Mouse (Mus musculus): ENCODE results near the gene Ccr4. TPM values are rescaled to one million over a fixed set of nuclear protein-coding genes. Genes with fewer than 3 reads are reported as not detected.
A peak's percentile ranks its signal among the peaks of the same experiment; 100 is the strongest.

The Ccr4 gene
- total RNA-seq (2021), result not detected
- polyA plus RNA-seq (2012; rRNA removed), result not detected in 2 replicates
- long read RNA-seq, result 0 reads

DNA sequence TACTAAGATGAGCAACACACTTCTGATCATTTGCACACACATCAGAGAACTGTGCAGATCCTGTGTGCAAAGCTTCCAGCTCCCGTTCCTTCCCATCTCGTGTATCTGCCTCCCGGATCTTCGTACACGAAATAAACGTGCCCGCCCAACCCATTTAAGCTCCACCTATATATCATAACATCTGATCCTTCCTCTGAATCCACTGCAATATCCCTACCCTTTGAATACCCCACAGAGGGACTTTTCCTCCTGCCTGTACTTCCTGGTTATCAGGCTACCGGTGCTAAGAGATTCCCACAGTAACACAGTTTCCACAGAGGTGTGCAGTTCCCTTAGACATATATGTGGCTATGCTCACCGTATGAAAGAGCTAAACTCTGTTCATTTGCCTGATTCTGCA lies at the start of gene Ccr4:
Gene Ccr4 (minus strand): TSS at position 101 of the 400 bp plus-strand sequence.
- DNase-seq, result no peak

GRCm38 (mm10) chr9:114553828-114554227 lies 49.1 kb upstream of the Ccr4 start:
- DNase-seq, result no peak

DNA sequence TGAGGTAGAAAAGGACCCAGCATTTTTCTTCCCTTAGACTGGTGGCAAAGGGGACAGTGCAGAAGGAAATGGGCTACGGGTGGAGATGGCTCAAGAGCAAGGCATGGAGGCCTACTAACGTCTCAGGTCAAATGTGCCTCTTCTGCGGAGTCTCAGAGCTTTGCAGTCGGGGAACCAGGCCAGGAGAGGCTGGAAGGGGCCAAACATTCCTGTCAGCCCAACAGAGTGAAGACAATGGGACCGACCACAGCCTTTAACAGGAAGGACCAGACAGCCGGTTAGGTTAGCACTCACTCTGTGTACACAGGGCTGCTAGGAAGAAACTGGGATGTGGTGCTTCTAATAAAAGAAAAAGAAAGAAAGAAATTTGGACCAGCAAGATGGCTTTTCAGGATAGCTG lies 45.3 kb upstream of the Ccr4 start:
- no peak for DNase-seq

DNA sequence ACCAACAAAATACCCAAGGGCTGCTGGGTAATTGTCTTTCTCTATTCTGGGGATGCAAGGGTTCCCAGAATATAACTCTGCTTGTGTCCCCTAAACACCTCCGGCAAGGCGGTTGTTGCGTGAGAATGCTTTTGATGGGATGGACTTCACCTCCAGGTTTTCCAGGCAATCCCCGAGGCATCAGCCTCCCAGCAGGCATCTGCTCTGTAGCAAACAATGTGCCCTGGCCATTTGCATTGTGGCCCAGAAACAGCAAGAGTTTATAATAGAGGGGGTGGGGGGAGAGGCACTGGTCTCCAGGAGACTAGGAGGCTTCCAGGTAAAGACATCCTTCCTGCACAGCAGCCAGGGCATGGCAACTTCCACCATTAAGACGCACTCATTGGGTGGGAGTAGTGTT lies 44.4 kb upstream of the Ccr4 start:
- no peak for DNase-seq

- no peak for DNase-seq
Measured at GRCm38 (mm10) chr9:114548496-114548895, 43.8 kb upstream of the Ccr4 start.

GRCm38 (mm10) chr9:114547643-114548077 lies 42.9 kb upstream of the Ccr4 start:
- DNase-seq, result no peak

DNA sequence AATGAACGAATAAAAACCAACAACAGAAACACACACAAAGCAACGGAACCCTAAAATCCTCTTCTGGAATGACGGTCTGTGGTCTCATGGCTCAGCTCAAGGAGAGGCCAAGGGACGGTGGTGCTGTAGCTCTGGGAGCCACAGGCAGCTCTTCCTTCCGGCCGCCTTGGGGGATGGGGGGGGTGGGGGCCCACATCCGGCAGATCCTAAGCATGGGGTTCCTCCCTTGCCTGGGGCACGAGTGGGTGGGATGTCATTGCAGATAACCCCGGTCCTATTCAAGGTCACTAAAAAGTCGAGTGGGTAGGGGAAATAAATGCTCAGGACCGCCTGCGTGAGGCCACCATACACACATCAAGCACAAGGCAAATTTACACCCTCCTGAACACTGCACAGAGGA lies 42.0 kb upstream of the Ccr4 start:
- DNase-seq, result no peak

DNA sequence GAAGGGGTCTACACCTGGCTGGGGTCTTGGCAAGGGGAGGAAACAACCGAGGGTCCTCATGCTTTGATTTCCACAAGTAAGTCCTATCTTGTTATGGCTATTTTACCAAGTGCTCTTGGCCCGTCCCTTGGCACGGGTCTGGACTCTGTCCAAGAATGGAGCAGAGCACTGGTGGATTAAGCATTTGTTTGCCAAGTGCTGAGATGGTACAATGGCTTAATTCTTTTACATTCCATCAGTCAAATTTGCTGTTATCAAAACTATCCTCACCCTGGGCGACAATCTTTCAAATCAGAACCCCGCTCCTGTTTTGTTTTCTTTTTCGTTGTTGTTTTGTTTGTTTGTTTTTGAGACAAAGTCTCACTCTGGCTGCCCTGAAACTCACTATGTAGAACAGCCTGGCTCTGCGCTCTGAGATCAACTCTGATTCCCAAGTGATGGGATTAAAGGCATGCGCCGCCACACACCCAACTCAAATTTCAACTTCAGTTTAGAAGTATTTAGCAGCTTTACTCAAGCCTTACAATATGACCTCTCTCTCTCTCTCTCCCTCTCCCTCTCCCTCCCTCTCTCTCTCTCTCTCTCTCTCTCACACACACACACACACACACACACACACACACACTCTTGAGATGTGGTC lies 40.2 kb upstream of the Ccr4 start:
- no peak for DNase-seq

DNA sequence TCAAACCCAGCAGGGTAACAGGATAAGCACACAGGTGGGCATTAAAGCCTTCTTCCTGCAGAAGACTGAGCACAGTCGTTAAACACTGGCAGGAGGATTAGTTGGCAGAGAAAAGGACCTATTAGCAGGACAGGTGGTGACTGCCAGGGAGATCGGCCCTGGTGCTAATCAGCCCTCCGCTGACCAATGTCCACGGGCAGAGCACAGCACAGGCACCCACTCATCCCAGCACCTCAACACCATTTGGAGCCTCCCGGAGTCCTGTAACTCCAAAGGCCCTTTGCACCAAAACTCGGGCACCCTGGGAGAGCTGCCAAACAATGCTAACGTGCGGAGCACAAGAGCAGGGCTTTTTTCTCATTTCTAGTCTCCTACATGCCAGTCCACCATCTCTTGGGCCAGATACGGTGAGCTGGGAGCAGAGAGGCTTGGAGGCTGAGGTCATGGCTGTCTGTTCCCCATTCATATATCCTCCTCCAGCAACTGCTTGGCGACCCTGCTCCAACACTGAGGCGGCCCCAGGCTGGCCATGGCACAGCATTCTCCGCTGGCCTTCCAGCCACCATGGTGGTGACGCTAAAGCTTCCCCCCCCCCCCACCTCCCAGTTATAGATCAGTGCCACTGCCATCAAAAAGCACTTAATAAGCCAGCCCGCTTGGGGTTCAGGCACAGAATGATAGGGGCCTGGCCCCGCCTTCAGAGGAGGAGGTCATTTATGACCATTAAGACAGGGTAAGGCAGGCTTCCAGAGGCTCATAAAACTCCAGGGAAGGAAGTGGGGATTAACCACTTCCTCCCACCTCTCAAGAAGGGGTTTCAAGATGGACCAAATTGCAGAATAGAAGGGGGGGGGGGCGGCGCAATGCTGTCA lies 39.4 kb upstream of the Ccr4 start:
- DNase-seq, result no peak

- DNase-seq, result peak; percentile 13
Measured at GRCm38 (mm10) chr9:114541279-114541741, 36.6 kb upstream of the Ccr4 start.

- DNase-seq, result no peak
Measured at GRCm38 (mm10) chr9:114538996-114539563, 34.4 kb upstream of the Ccr4 start.

- no peak for DNase-seq
Measured at GRCm38 (mm10) chr9:114536628-114537027, 31.9 kb upstream of the Ccr4 start.

DNA sequence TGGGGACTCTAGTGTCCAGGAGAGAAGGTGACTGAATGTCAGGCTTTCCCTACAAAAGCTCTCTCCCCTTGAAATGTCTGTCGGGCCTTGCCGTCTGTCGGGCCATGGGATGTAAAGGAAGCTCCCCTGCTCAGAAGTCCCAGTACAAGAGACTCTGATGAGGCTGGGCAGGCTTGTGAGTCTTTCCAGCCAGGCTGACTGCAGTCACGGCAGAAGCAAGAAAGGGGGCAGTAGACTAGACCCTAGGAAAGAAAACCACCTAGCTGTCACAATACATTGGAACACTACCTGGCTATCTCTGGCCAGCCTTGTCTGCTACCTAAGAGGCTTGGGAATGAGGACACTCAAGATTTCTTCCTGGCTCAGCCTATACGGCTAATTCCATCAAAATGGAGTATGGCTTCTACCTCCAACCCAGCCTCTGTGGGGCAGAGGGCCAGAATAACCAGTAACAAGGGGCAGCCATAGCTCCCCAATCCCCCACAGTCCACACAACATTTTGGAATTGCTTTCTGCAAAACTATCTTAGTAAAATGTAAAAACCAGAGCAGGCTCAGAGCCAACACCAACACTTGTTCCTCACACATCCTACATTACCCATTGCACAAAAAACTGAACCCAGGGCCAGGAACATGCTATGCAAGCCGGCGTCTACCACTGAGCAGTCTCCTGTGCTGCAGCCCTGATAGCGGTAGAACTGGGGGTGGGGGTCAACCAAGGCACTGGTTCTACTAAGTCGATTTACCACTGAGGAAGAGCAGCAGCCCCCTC lies 30.2 kb upstream of the Ccr4 start:
- no peak for DNase-seq

DNA sequence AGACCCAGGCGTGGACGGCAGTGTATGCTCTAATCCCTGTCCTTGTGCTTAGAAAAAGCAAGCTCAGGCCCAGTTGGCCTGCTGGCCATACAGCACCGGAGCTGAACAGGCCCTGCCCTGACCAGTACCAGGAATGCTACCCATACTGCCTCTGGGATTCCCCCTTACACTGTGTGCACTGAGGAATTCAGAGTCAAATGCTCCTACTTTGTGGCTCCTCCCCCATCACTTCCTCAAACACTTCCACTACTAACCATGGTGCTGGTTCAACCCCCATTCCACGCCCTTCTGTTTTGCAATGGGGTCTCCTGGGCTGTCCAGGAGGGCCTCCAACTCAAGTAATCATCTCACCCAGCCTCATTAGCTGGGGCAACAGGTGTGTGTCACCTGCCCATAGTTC lies 29.1 kb upstream of the Ccr4 start:
- no peak for DNase-seq

GRCm38 (mm10) chr9:114531276-114531675 lies 26.6 kb upstream of the Ccr4 start:
- no peak for DNase-seq

DNA sequence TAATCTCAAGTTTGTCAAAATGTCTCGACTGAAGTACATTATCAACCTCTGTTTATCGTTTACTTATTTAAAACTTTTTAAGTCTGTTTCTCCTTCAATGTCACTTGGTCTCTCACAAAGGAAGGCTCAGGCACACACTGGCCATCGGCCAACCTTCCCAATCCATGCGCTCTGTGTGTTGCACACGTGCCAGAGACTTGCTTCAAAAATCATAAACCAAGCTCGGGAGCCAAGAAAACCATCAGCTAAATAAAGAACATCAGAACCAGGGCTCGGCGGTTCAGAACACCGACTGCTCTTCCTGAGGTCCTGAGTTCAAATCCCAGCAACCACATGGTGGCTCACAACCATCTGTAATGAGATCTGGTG lies 23.9 kb upstream of the Ccr4 start:
- DNase-seq, result no peak

DNA sequence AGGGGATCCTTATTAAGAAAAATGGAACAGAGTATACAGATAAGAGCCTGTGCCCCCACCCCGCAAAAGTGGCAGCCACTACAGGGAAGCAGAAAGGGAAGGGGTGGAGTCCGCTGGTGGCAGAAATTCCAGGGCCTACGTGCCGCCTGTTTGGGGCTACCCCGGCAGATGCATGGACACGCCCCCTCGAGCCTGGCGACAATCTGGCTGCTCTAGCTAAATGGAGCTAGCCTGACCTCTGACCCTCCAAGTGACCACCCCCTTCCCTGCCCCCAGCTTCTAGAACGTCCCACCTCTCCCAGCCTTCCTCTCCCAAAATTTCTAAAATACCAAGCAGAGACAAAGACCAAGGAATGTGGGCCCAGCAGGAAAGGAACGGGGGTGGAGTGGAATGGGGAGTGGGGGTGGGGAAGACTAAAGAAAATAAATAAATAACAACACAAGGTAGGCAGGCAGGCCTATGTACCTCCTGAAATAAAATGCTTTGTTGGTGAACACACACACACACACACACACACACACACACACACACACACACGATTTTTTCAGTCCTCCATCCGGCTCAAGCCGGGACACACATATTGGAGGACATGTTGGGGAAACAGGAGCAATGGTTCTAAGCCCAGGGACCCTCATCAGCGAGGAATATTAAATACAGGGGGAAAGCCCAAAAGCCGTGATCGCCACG lies 23.4 kb upstream of the Ccr4 start:
- no peak for DNase-seq

DNA sequence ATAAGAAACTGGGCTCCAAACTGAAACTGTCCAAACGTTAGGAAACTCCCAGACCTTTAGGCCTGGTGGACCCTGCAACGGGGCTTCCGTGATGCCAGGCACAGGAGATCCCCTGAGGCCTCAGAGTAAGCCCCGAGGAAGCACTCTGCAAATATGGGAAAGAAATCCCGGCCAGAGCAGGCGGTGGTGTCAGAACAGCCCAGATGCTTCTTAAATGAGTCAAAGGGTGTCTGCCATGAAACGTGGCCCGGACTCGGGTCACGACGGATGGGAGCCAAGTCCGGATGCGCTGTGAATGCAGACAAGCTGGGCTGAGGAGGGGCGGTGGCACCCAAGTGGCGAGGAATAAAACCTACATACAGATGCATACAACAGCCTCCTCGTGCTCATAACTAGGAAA lies 22.4 kb upstream of the Ccr4 start:
- peak; percentile 68 for DNase-seq

- DNase-seq, result no peak
Measured at GRCm38 (mm10) chr9:114526581-114526980, 21.9 kb upstream of the Ccr4 start.

DNA sequence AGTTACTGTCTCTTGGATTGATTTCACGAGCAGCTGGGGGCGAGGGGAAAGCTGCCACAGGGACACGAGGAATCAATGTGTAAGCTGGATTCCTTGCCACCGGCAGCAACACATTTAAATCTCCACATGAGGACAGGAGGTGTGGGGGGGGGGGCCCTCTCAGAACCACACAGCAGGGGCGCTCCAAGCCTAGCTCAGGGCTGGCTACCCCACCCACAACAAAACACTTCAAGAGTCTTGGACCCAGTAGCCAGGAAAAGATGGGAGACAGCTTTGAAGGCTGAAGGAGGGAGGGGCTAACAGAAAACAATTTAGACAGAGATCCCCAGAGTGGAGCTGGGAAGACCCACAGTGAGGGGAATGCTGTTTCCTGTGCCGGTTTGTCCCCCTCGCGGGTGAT lies 21.2 kb upstream of the Ccr4 start:
- DNase-seq, result no peak

- DNase-seq, result no peak
Measured at GRCm38 (mm10) chr9:114525073-114525633, 20.4 kb upstream of the Ccr4 start.

All from adrenal gland, adult 2 months (tissue).